Mouse (Mus musculus) kidney, adult 2 months (tissue): ENCODE measurements around the gene A930018P22Rik. TPM values are rescaled to one million over a fixed set of nuclear protein-coding genes. Genes with fewer than 3 reads are reported as not detected.

ENCODE experiments used
- DNase-seq: peaks from one replicate; pipeline ENCODE4 v3.0.0; 2021
- H3K27ac ChIP-seq: fragments of 200-500 bp; 2 replicates; pipeline ENCODE4 v1.5.1; 2012; ENCODE audit warnings: low read depth, low read length, control low read depth, inconsistent platforms; ENCODE audit not compliant: insufficient read depth
- H3K27me3 ChIP-seq: fragments of 200-500 bp; replicated peaks from 2 replicates; pipeline ENCODE4 v1.6.1; 2012; ENCODE audit warnings: mild to moderate bottlenecking, moderate library complexity, low read length, inconsistent platforms; ENCODE audit not compliant: control insufficient read depth, insufficient read depth
- H3K36me3 ChIP-seq: fragments of 200-500 bp; 2 replicates; pipeline ENCODE4 v1.6.1; 2012; ENCODE audit warnings: mild to moderate bottlenecking, moderate library complexity, low read length, inconsistent platforms; ENCODE audit not compliant: control insufficient read depth, insufficient read depth
- H3K4me1 ChIP-seq: fragments of 200-500 bp; 2 replicates; pipeline ENCODE4 v1.6.1; 2011; ENCODE audit warnings: low read length; ENCODE audit not compliant: control insufficient read depth, insufficient read depth
- H3K4me3 ChIP-seq: fragments of 200-500 bp; 2 replicates; pipeline ENCODE4 v1.5.1; 2011; ENCODE audit warnings: mild to moderate bottlenecking, low read depth, low read length, control low read depth; ENCODE audit not compliant: insufficient read depth
- CTCF ChIP-seq: fragments of 200-500 bp; conservative IDR thresholded peaks from 2 replicates; pipeline ENCODE4 v1.5.1; 2011; ENCODE audit warnings: low read depth, mild to moderate bottlenecking, control low read depth, low read length, moderate library complexity, mixed read lengths; ENCODE audit not compliant: insufficient read depth, insufficient read length
- POLR2A ChIP-seq: fragments of 200-500 bp; IDR thresholded peaks from one replicate; pipeline ENCODE4 v1.6.1; 2011; ENCODE audit warnings: low read depth, low read length, control low read depth
- WGBS: fragments of 180-500 bp; shearing (Covaris S2); methylation state at CpG from one replicate; pipeline ENCODE4 v1.1.7; 2018; 5-methylcytosine and 5-hydroxymethylcytosine counted together
- polyA plus RNA-seq: library from polyadenylated mRNA; depleted of rRNA; stranded (reverse); fragments of >200 nt; gene quantifications from 2 replicates; pipeline ENCODE4 v1.2.3, GENCODE M21; 2012

Gene A930018P22Rik
- polyA plus RNA-seq, 1 experiment: 0.19 TPM

DNA sequence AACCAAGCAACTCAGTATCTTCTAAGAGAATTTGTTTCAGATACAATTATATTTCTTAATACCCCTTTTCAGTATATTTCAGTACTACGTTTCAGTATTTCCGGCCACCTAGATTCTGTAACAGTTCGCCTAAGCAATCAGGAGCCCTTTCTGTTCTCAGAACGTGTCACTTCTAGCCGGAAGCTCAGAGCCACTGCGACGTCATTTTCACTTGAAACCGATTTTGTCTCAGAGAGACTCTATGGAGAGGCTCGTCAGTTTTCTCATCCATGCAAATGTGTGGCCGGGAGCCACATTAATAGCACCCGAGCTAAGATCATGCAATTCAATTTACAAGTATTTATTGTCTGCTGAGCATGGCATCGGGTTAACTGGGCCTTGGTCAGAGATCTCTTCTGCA is 21.4 kb downstream of the A930018P22Rik start:
- 86% methylated on average over 12 of the region's 12 CpGs for WGBS
- H3K4me3 ChIP-seq: no peak overlapping the region
- H3K27me3 ChIP-seq: no peaks in the 10 kb centered on the region
- TF ChIP-seq POLR2A (no peak), CTCF (no peak)
- H3K4me1 ChIP-seq: 0 out of 2 replicates have a peak, but pooled peaks cover 2% of the 10 kb centered on the region
- H3K36me3 ChIP-seq: no peaks in the 10 kb centered on the region
- DNase-seq: no peak
- H3K27ac ChIP-seq: no peak overlapping the region

DNA sequence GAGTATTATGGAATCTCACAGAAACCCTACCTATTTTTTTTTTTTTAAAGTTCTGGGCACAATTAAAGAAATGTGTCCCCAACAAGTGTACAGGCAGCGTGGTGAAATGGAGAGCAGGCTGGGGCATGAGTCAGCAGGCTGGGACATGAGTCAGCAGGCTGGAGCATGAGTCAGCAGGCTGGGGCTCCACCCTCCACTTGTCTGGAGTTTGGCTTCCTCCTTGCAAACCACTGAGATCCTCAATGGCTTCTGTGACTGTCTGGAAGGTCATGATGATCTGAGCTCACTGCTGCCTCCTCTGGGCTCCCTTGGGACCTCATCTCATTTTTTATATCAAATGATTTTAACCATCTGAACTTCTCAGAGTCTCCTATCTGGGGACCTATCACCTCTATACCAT is 23.4 kb downstream of the A930018P22Rik start:
- Histone ChIP-seq H3K4me1 (no peaks in the 10 kb centered on the region), H3K27me3 (no peaks in the 10 kb centered on the region), H3K36me3 (no peaks in the 10 kb centered on the region), H3K27ac (no peak overlapping the region), H3K4me3 (no peak overlapping the region)
- 57% methylated on average over 1 of the region's 1 CpGs for WGBS
- DNase-seq: no peak
- TF ChIP-seq POLR2A (no peak), CTCF (no peak)

DNA sequence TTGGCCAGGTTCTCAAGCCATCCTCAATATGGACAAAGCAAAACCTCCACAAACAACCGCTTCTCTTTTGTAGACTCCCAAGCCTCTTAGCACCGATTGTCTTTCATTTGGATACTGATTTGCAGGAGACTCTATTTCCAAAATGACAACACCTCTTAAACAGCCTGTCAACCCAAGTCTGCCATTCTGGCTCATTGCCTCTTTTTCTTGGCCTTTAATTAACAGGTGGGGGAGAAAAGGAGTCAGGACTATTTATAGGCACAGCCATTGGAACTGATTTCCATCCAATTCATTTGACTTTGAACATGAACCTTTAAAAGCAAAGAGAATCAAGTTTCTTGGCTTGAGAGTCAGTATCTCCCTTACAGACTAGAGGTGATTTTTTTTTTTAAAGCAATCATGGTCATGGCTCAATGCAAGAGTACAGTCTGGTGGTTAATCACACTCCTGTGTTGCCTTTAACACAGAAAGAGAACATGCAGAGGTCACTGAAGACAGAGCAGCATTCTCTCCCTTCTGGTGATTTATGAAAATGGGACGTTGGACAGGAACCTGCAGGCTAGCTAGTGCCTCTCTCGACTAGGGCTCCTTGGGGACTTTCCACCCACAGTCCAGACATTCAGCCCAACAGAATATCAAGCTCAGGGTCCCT is 25.5 kb downstream of the A930018P22Rik start:
- DNase-seq: peak; percentile 19
- TF ChIP-seq POLR2A: no peak
- no peak for TF ChIP-seq CTCF
- WGBS: 25% methylated on average over 4 of the region's 4 CpGs
- no peaks in the 10 kb centered on the region for H3K36me3 ChIP-seq
- no peaks in the 10 kb centered on the region for H3K4me1 ChIP-seq
- no peak overlapping the region for H3K27ac ChIP-seq
- no peaks in the 10 kb centered on the region for H3K27me3 ChIP-seq
- H3K4me3 ChIP-seq: no peak overlapping the region

DNA sequence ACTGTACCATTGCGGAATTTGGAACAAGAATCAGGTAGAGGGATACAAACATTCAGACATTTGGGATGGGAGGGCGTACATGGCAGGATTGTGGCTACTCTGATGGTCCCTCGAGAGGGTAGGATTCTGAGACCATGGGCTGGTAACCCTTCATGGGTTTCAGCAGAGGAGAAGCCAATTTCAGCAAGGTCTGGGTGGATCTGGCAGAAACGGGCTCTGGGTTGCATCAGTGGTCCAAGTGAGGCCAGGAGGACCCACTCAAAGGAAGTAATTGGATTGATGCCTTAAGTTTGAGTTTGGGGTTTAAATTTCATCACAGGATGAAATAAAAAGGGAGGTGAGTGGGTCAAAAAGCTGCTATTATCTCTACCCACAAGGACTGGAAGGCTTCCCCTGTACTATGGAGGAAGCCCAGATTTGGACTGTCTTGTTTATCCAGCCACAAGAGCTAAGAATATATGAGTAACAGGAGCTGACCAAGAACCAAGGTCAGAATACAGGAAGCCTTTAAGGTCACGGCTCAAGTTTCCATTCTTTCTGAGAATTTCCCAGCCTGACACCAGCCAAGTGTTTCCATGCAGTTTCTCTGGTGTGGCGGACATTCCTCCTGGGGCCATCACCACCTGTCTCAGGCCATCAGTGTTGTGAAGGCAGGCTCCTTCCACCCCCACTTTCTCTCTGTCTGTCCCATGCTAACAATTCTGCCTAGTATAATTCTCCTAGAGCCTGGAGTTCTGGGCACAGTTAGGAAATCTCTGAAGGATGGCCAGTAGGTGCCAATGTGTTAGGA is 28.2 kb downstream of the A930018P22Rik start:
- no peak overlapping the region for H3K27ac ChIP-seq
- DNase-seq: no peak
- no peak overlapping the region for H3K4me3 ChIP-seq
- 74% methylated on average over 6 of the region's 6 CpGs for WGBS
- no peak for TF ChIP-seq CTCF
- TF ChIP-seq POLR2A: no peak
- no peaks in the 10 kb centered on the region for H3K27me3 ChIP-seq
- no peaks in the 10 kb centered on the region for H3K36me3 ChIP-seq
- H3K4me1 ChIP-seq: no peaks in the 10 kb centered on the region

DNA sequence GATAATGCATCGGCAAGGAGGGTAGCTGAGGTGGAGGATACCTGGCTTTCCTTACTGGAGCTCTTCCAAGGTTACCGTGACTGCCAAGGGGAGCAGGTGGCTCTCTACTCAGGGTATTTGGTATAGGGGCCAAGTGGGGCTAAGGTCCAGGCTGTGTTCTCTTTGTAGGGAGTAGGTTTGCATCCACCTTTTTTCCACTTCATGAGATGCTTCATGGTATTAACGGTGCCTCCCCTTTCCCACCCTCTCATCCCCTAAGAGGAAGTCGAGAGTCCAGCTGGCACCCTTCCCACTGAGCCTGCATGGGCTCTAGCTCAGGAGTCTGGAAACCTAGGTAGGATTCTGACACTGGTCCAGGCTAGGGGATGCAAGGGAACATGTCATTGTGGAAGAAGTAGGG is 30.8 kb downstream of the A930018P22Rik start:
- Histone ChIP-seq H3K27ac (no peak overlapping the region), H3K36me3 (no peaks in the 10 kb centered on the region), H3K27me3 (no peaks in the 10 kb centered on the region), H3K4me3 (no peak overlapping the region), H3K4me1 (no peaks in the 10 kb centered on the region)
- DNase-seq: no peak
- no peak for TF ChIP-seq CTCF
- no peak for TF ChIP-seq POLR2A
- 59% methylated on average over 4 of the region's 4 CpGs for WGBS

DNA sequence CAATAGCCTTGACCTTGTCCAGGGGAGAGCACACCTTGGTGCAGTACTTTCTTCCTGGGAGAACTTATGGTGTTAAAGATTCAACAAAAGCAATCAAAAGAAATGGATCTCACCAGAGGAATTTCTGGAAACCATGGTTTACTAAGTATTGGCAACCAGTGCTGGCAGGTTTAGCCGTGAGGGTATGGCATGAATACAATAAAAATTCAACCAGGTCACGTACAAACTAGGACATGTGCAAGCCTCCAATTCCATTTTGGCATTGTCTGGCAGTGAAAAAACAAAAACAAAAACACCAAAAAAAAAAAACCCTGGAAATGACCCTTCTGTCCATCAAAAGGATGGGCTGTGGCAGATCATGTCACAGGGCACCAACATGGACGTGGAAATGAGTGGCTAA is 31.3 kb downstream of the A930018P22Rik start:
- TF ChIP-seq CTCF: no peak
- TF ChIP-seq POLR2A: no peak
- no peak for DNase-seq
- no peak overlapping the region for H3K4me3 ChIP-seq
- no peak overlapping the region for H3K27ac ChIP-seq
- WGBS: 85% methylated on average over 3 of the region's 3 CpGs
- H3K36me3 ChIP-seq: no peaks in the 10 kb centered on the region
- no peaks in the 10 kb centered on the region for H3K4me1 ChIP-seq
- H3K27me3 ChIP-seq: no peaks in the 10 kb centered on the region

DNA sequence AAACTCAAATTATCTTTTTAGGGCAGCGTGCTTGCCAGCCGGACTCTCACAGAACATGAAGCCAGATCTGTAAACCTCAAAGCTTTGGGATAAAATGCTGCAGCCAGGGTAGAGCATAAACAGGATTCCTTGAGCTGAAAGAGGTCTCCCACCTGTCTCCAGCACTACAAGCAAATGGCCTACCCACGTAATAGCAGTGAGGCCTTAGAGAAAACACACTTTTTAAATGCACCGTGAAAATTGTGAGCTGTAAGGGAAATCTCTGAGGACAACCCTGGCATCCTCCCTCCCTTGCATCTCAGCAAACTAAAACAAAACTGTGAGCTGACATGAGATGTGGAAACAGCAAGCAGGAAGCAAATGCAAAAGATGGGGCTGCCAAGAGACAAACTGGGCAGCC is 35.3 kb downstream of the A930018P22Rik start:
- DNase-seq: no peak
- no peaks in the 10 kb centered on the region for H3K4me1 ChIP-seq
- H3K27me3 ChIP-seq: no peaks in the 10 kb centered on the region
- TF ChIP-seq CTCF: no peak
- WGBS: 82% methylated on average over 4 of the region's 4 CpGs
- H3K27ac ChIP-seq: no peak overlapping the region
- no peaks in the 10 kb centered on the region for H3K36me3 ChIP-seq
- H3K4me3 ChIP-seq: no peak overlapping the region
